Mouse (Mus musculus) hindbrain, postnatal 0 days (tissue): Measurements from ENCODE around the gene Fam98c. TPM values are rescaled to one million over a fixed set of nuclear protein-coding genes. Genes with fewer than 3 reads are reported as not detected.
"Not testable (repeated sequence)": the region's sequence is repeated elsewhere in the genome, so short reads cannot be mapped to it uniquely, and the experiment has no call there.

Experiments used
- ATAC-seq: fragments of 200-750 bp; cut with Nextera tagmentation; 2 replicates; pipeline ENCODE4 v1.8.0; 2017; ENCODE audit warnings: mild to moderate bottlenecking, moderate TSS enrichment, moderate library complexity
- DNase-seq: peaks from one replicate; pipeline ENCODE4 v3.0.0-alpha.2; 2015; ENCODE audit warnings: low spot score
- H3K27ac ChIP-seq: fragments of 300-500 bp; sonication (generic); 2 replicates; pipeline ENCODE4 v1.5.1; 2014; ENCODE audit warnings: mild to moderate bottlenecking
- H3K27me3 ChIP-seq: fragments of 300-500 bp; sonication (generic); 2 replicates; pipeline ENCODE4 v1.6.1; 2014; ENCODE audit warnings: low read length, mixed read lengths; ENCODE audit not compliant: insufficient read depth
- H3K36me3 ChIP-seq: fragments of 300-500 bp; sonication (generic); 2 replicates; pipeline ENCODE4 v1.6.1; 2014; ENCODE audit warnings: low read length, mixed read lengths; ENCODE audit not compliant: insufficient read depth
- H3K4me1 ChIP-seq: fragments of 300-500 bp; sonication (generic); 2 replicates; pipeline ENCODE4 v1.6.1; 2014; ENCODE audit warnings: antibody characterized with exemption, low read length, mixed read lengths; ENCODE audit not compliant: insufficient read depth
- H3K4me2 ChIP-seq: fragments of 300-500 bp; sonication (generic); 2 replicates; pipeline ENCODE4 v1.6.1; 2014; ENCODE audit warnings: low read depth, mild to moderate bottlenecking, low read length, moderate library complexity, mixed read lengths
- H3K4me3 ChIP-seq: fragments of 300-500 bp; sonication (generic); 2 replicates; pipeline ENCODE4 v1.5.1; 2014; ENCODE audit warnings: low read length
- H3K9ac ChIP-seq: fragments of 300-500 bp; sonication (generic); replicated peaks from 2 replicates; pipeline ENCODE4 v1.6.1; 2014; ENCODE audit warnings: mild to moderate bottlenecking, low read length, moderate library complexity, mixed read lengths
- H3K9me3 ChIP-seq: fragments of 300-500 bp; sonication (generic); 2 replicates; pipeline ENCODE4 v1.6.1; 2016; ENCODE audit warnings: low read length, mixed read lengths
- CTCF ChIP-seq: IDR thresholded peaks from 2 replicates; pipeline ENCODE4 v1.5.1; 2016; ENCODE audit warnings: antibody characterized with exemption, control low read depth, low read depth
- WGBS: fragments of 180-500 bp; shearing (Covaris S2); extraction: QIAGEN DNeasy Blood & Tissue Kit; methylation state at CpG from one replicate; pipeline ENCODE4 v1.1.7; 2014; 5-methylcytosine and 5-hydroxymethylcytosine counted together
- polyA plus RNA-seq: library from polyadenylated mRNA; unstranded; fragments of >200 nt; fragmentation: Nextera tagmentation; extraction: Ambion mirVana; gene quantifications from 2 replicates; pipeline ENCODE4 v1.2.1, GENCODE M21; 2015
- total RNA-seq: library from RNA; depleted of rRNA; stranded (reverse); fragments of >200 nt; gene quantifications from 2 replicates; pipeline ENCODE4 v1.2.3, GENCODE M21; 2014

The Fam98c gene
- total and polyA plus RNA-seq, 2 experiments from 2014 or later: 48.7 to 54.3 TPM

DNA sequence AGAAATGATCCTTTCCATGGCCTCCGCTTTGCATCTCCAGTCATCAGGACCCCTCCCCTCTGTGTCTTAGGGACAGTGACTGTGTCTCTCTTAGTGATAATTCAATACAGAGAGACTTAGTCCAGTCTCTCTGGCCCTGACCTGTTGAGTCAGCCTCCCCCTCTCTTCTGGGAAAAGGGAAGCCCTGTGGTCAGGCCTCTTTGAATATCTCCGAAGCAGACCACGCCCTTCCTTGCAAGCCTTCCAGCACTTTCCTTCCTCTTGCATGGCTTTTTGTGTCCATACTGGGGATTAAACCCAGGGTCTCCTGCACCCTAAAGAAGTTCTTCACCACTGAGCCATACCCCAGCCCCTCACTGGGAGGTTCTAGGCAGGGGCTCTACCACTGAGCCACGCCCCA, 12.0 kb downstream of the Fam98c start:
- H3K36me3 ChIP-seq: no peaks in the 10 kb centered on the region
- H3K4me2 ChIP-seq: no peak overlapping the region
- H3K9me3 ChIP-seq: no peaks in the 10 kb centered on the region
- no peak overlapping the region for H3K9ac ChIP-seq
- H3K27ac ChIP-seq: no peak overlapping the region
- TF ChIP-seq CTCF: no peak
- H3K27me3 ChIP-seq: no peaks in the 10 kb centered on the region
- no peak for DNase-seq
- H3K4me3 ChIP-seq: no peak overlapping the region
- WGBS: 85% methylated on average over 4 of the region's 4 CpGs
- H3K4me1 ChIP-seq: no peaks in the 10 kb centered on the region
- no peak for ATAC-seq

DNA sequence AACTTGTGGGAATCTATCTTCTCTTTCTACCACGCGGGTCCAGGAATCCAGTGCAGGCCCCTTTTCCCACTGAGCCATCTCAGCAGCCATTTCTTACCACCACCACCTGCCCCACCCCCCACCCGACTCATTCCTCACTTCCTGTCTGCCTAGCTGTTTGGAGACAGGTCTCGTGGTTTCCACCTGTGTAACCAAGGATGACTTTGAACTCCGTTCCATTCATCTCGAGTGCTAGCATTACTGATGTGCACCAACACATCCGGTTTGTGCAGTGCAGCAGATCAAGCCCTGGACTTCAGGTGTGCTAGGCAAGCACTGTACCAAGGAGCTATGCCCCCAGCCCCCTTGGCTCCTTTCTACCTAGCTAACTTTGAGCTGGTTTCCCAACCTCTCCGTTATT, 14.6 kb downstream of the Fam98c start:
- Histone ChIP-seq H3K4me3 (no peak overlapping the region), H3K4me2 (no peak overlapping the region), H3K4me1 (no peaks in the 10 kb centered on the region), H3K36me3 (no peaks in the 10 kb centered on the region), H3K9ac (no peak overlapping the region), H3K27ac (no peak overlapping the region), H3K27me3 (no peaks in the 10 kb centered on the region; the same call in 1 of the 2 replicates), H3K9me3 (no peaks in the 10 kb centered on the region)
- DNase-seq (no peak), ATAC-seq (no peak)
- no peak for TF ChIP-seq CTCF
- WGBS: 88% methylated on average over 8 of the region's 8 CpGs

DNA sequence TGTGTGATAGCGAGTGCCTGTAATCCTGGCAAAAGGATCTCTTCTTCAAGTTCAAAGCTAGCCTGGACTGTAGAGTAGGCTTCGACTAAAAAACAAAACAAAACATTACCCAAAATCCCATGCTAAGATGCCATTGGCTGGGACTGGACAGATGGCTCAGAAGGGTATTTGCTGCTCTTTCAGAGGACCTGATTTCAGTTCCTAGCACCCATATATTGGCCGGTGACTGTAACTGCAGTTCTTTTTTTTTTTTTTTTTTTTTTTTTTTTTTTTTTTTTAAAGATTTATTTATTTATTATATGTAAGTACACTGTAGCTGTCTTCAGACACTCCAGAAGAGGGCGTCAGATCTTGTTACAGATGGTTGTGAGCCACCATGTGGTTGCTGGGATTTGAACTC, 16.8 kb downstream of the Fam98c start:
- not testable (repeated sequence) for H3K27me3 ChIP-seq, H3K4me3 ChIP-seq, H3K4me1 ChIP-seq, H3K9ac ChIP-seq, H3K27ac ChIP-seq, DNase-seq, H3K4me2 ChIP-seq, H3K9me3 ChIP-seq, H3K36me3 ChIP-seq, ATAC-seq
- WGBS: 90% methylated on average over 3 of the region's 4 CpGs

DNA sequence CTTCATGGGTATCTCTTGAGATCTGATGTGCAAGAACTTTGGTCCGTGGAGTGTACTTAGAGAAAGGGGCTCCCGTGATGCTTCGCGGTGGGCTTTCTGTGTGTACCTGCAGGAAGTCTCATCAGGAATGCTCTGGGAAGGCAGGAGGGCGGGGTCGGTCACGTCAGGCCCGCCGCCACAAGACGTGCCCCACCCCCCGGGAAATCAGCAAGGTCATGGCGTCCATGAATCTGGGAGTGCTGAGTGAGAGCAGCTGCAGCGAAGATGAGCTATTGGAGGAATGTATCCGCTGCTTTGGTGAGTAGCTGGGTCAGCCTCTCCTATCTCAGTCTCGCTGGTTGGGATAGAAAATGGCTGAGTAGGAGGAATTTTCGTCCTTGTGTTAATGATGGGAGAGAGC, 18.6 kb downstream of the Fam98c start:
- Histone ChIP-seq H3K9ac (no peak overlapping the region), H3K4me2 (no peak overlapping the region), H3K4me1 (no peaks in the 10 kb centered on the region), H3K9me3 (no peaks in the 10 kb centered on the region), H3K27me3 (no peaks in the 10 kb centered on the region; the same call in 1 of the 2 replicates), H3K4me3 (no peak overlapping the region), H3K36me3 (no peaks in the 10 kb centered on the region), H3K27ac (no peak overlapping the region)
- no peak for DNase-seq
- WGBS: 43% methylated on average over 16 of the region's 16 CpGs
- no peak for TF ChIP-seq CTCF
- ATAC-seq: no peak

DNA sequence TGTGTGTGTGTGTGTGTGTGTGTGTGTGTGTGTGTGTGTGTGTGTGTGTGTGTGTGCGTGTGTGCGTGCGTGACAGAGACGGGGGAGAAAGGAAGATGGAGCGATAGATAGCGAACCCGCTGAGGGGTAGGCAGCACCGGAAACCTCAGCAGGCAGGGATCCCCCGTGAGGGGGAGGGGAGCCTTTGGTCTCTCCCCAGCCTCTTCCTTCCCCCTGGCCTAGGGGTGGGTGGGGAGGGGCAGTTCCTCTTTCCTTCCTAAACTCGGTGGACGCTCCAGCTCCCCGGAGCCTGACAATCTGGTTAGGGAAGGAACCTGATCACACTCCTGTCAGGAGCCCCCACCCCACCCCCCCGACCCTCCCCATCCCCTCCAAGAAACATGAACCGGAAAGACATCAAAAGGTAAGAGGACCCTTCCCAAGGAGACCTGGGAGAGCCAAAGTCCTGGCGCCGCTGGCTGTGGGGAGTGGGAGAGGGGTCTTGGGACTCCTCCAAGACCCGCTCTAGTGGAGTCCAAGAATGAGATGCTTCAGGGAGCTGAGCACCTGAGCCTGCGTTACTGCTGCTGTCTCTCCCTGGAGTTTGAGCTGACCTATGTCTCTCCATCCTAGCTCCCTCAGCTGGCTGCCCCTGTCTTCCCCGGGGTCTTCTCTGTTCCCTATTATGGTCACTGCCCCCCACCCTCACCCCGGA, 21.2 kb downstream of the Fam98c start, which contains the start of gene Rasgrp4:
Rasgrp4 (plus strand) TSS at position 159 of the 694 bp plus-strand sequence.
- H3K36me3 ChIP-seq: no peaks in the 10 kb centered on the region
- H3K4me3 ChIP-seq: peak within 1 kb of the TSS; percentile 23
- WGBS: 2% methylated on average over 16 of the region's 20 CpGs
- H3K9me3 ChIP-seq: no peaks in the 10 kb centered on the region
- peak within 1 kb of the TSS; percentile 54 for H3K4me2 ChIP-seq
- no peaks in the 10 kb centered on the region for H3K4me1 ChIP-seq
- 0 out of 2 replicates have a peak within 1 kb of the TSS, but pooled peaks have one; percentile 30 for H3K9ac ChIP-seq
- no peaks in the 10 kb centered on the region; the same call in 1 of the 2 replicates for H3K27me3 ChIP-seq
- peak; percentile 69; the same call in 1 of the 2 replicates for ATAC-seq
- no peak for TF ChIP-seq CTCF
- peak; percentile 16 for DNase-seq
- no peak within 1 kb of the TSS for H3K27ac ChIP-seq

DNA sequence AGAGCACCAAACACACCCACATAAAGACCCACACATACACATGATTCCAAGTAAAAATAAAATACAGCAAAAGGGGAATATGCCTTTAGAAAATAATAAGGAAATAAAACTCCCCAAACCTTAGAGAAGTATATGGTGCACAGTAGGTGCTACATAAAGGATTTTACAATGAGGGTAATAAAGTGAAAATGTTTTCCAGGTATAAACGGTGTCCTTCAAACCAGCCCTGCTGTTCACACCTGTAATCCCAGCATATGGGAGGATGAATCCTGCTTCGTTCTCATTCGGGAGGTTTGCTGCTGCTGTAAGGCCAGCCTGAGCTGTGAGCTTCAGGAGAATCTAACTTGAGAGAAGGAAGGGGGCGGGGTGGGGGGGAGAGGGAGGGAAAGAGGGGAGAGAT, 21.8 kb downstream of the Fam98c start:
- no peak overlapping the region for H3K9ac ChIP-seq
- no peak for TF ChIP-seq CTCF

DNA sequence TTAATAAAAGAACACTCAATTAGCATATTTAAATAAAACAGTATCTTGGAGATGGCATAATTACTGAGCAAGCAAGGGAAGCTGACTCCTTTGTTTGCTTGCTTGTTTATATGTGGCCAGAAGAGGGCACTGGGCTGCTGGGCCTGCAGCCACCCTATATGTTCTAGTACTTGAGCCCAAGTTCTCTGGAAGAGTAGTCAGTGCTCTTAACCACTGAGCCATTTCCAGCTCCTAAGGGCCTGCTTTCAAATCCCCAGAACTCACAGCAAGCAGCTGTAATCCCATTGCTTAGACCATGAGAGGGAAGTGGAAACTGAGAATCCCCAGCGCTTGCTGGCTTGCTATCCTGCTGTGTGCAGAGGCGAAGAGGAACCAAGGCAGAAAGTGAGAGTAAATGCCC, 27.3 kb downstream of the Fam98c start:
- TF ChIP-seq CTCF: peak; percentile 64
- Histone ChIP-seq H3K9ac (no peak overlapping the region), H3K9me3 (no peaks in the 10 kb centered on the region), H3K36me3 (no peaks in the 10 kb centered on the region), H3K27me3 (no peaks in the 10 kb centered on the region), H3K4me2 (no peak overlapping the region), H3K27ac (no peak overlapping the region), H3K4me3 (no peak overlapping the region), H3K4me1 (no peaks in the 10 kb centered on the region; the same call in 1 of the 2 replicates)
- 55% methylated on average over 2 of the region's 2 CpGs for WGBS
- ATAC-seq (no peak), DNase-seq (peak; percentile 21)

More for the DNA sequence above, 21.8 kb downstream of the Fam98c start:
- WGBS: 6% methylated on average over 4 of the region's 4 CpGs
- Histone ChIP-seq H3K4me3 (peak overlapping the region; percentile 23; the same call in 1 of the 2 replicates), H3K9me3 (no peaks in the 10 kb centered on the region), H3K4me2 (peak overlapping the region; percentile 54), H3K36me3 (no peaks in the 10 kb centered on the region), H3K27ac (no peak overlapping the region), H3K27me3 (no peaks in the 10 kb centered on the region; the same call in 1 of the 2 replicates), H3K4me1 (no peaks in the 10 kb centered on the region)
- ATAC-seq: no peak
- no peak for DNase-seq
